Mouse (Mus musculus) lung, embryonic 14.5 days (tissue): ENCODE measurements around the gene Olfr522. TPM values are rescaled to one million over a fixed set of nuclear protein-coding genes. Genes with fewer than 3 reads are reported as not detected.

Source experiments
- ATAC-seq: fragments of 200-750 bp; cut with Nextera tagmentation; 2 replicates; pipeline ENCODE4 v1.8.0; 2017; ENCODE audit warnings: mild to moderate bottlenecking, moderate TSS enrichment, moderate library complexity; ENCODE audit not compliant: insufficient read depth
- DNase-seq: peaks from one replicate; pipeline ENCODE4 v3.0.0-alpha.2; 2015
- H3K27ac ChIP-seq: fragments of 300-500 bp; sonication (generic); 2 replicates; pipeline ENCODE4 v1.5.1; 2014; ENCODE audit warnings: low read depth, mild to moderate bottlenecking, moderate library complexity
- H3K27me3 ChIP-seq: fragments of 300-500 bp; sonication (generic); 2 replicates; pipeline ENCODE4 v1.6.1; 2014; ENCODE audit warnings: low read length, control low read depth; ENCODE audit not compliant: insufficient read depth
- H3K36me3 ChIP-seq: fragments of 300-500 bp; sonication (generic); 2 replicates; pipeline ENCODE4 v1.6.1; 2014; ENCODE audit warnings: control low read depth; ENCODE audit not compliant: insufficient read depth
- H3K4me1 ChIP-seq: fragments of 300-500 bp; sonication (generic); 2 replicates; pipeline ENCODE4 v1.6.1; 2014; ENCODE audit warnings: antibody characterized with exemption, control low read depth; ENCODE audit not compliant: insufficient read depth
- H3K4me2 ChIP-seq: fragments of 300-500 bp; sonication (generic); 2 replicates; pipeline ENCODE4 v1.6.1; 2014; ENCODE audit warnings: mild to moderate bottlenecking
- H3K4me3 ChIP-seq: fragments of 300-500 bp; sonication (generic); 2 replicates; pipeline ENCODE4 v1.5.1; 2014; ENCODE audit warnings: low read depth, low read length
- H3K9ac ChIP-seq: fragments of 300-500 bp; sonication (generic); 2 replicates; pipeline ENCODE4 v1.6.1; 2014
- H3K9me3 ChIP-seq: fragments of 300-500 bp; sonication (generic); 2 replicates; pipeline ENCODE4 v1.6.1; 2016; ENCODE audit warnings: low read depth, low read length, control low read depth
- CTCF ChIP-seq: IDR thresholded peaks from 2 replicates; pipeline ENCODE4 v1.5.1; 2016; ENCODE audit warnings: antibody characterized with exemption, low read depth
- WGBS: fragments of 180-500 bp; shearing (Covaris S2); extraction: QIAGEN DNeasy Blood & Tissue Kit; methylation state at CpG from one replicate; pipeline ENCODE4 v1.1.7; 2014; 5-methylcytosine and 5-hydroxymethylcytosine counted together
- polyA plus RNA-seq: library from polyadenylated mRNA; unstranded; fragments of >200 nt; fragmentation: Nextera tagmentation; extraction: Ambion mirVana; gene quantifications from 2 replicates; pipeline ENCODE4 v1.2.1, GENCODE M21; 2014

Olfr522 gene
- not detected in 2 replicates for polyA plus RNA-seq

GRCm38 (mm10) chr7:140164664-140165063 is at the start of gene Olfr522:
TSS of gene Olfr522 (minus strand) at chr7:140164764.
- Histone ChIP-seq H3K4me3 (no peak within 1 kb of the TSS), H3K4me1 (no peaks in the 10 kb centered on the region), H3K9ac (no peak within 1 kb of the TSS), H3K27me3 (no peaks in the 10 kb centered on the region), H3K9me3 (no peaks in the 10 kb centered on the region), H3K4me2 (no peak within 1 kb of the TSS), H3K27ac (no peak within 1 kb of the TSS), H3K36me3 (no peaks in the 10 kb centered on the region)
- DNase-seq (no peak), ATAC-seq (no peak)
- TF ChIP-seq CTCF, result no peak
- 74% methylated on average over 7 of the region's 7 CpGs for WGBS

- Histone ChIP-seq H3K4me3 (no peak overlapping the region), H3K36me3 (no peaks in the 10 kb centered on the region), H3K4me2 (no peak overlapping the region), H3K4me1 (no peaks in the 10 kb centered on the region), H3K27me3 (no peaks in the 10 kb centered on the region), H3K27ac (no peak overlapping the region), H3K9me3 (no peaks in the 10 kb centered on the region), H3K9ac (no peak overlapping the region)
- ATAC-seq (no peak), DNase-seq (no peak)
- TF ChIP-seq CTCF, result no peak
- WGBS, result 65% methylated on average over 5 of the region's 5 CpGs
Measured at GRCm38 (mm10) chr7:140213841-140214240, 49.3 kb upstream of the Olfr522 start.

- no peak for ATAC-seq
- Histone ChIP-seq H3K9ac (no peak overlapping the region), H3K4me2 (no peak overlapping the region), H3K36me3 (no peaks in the 10 kb centered on the region), H3K27ac (no peak overlapping the region), H3K4me1 (no peaks in the 10 kb centered on the region), H3K9me3 (no peaks in the 10 kb centered on the region), H3K27me3 (no peaks in the 10 kb centered on the region), H3K4me3 (no peak overlapping the region)
- 49% methylated on average over 3 of the region's 3 CpGs for WGBS
- DNase-seq, result peak; percentile 59
- TF ChIP-seq CTCF, result no peak
Measured at GRCm38 (mm10) chr7:140208677-140209076, 44.1 kb upstream of the Olfr522 start.

GRCm38 (mm10) chr7:140208153-140208552 is 43.6 kb upstream of the Olfr522 start:
- no peaks in the 10 kb centered on the region for H3K36me3 ChIP-seq
- TF ChIP-seq CTCF, result no peak
- H3K9me3 ChIP-seq, result no peaks in the 10 kb centered on the region
- H3K27me3 ChIP-seq, result no peaks in the 10 kb centered on the region
- no peak overlapping the region for H3K4me2 ChIP-seq
- H3K27ac ChIP-seq, result no peak overlapping the region
- H3K4me3 ChIP-seq, result no peak overlapping the region
- no peaks in the 10 kb centered on the region for H3K4me1 ChIP-seq
- 44% methylated on average over 8 of the region's 8 CpGs for WGBS
- ATAC-seq (no peak), DNase-seq (no peak)
- no peak overlapping the region for H3K9ac ChIP-seq

- no peak overlapping the region for H3K4me2 ChIP-seq
- no peak for TF ChIP-seq CTCF
- DNase-seq, result no peak
- H3K27ac ChIP-seq, result no peak overlapping the region
- 72% methylated on average over 3 of the region's 3 CpGs for WGBS
- no peaks in the 10 kb centered on the region for H3K36me3 ChIP-seq
- no peaks in the 10 kb centered on the region for H3K4me1 ChIP-seq
- no peak overlapping the region for H3K4me3 ChIP-seq
- ATAC-seq, result no peak
- H3K9ac ChIP-seq, result no peak overlapping the region
- no peaks in the 10 kb centered on the region for H3K27me3 ChIP-seq
- no peaks in the 10 kb centered on the region for H3K9me3 ChIP-seq
Measured at GRCm38 (mm10) chr7:140206904-140207303, 42.3 kb upstream of the Olfr522 start.

GRCm38 (mm10) chr7:140205864-140206263 is 41.3 kb upstream of the Olfr522 start, which contains the start of gene Olfr524:
TSS of gene Olfr524 (minus strand) at chr7:140205964.
- no peak for TF ChIP-seq CTCF
- no peaks in the 10 kb centered on the region for H3K9me3 ChIP-seq
- no peaks in the 10 kb centered on the region for H3K27me3 ChIP-seq
- H3K4me1 ChIP-seq, result no peaks in the 10 kb centered on the region
- no peaks in the 10 kb centered on the region for H3K36me3 ChIP-seq
- H3K4me2 ChIP-seq, result no peak within 1 kb of the TSS
- H3K27ac ChIP-seq, result no peak within 1 kb of the TSS
- H3K9ac ChIP-seq, result no peak within 1 kb of the TSS
- ATAC-seq (no peak), DNase-seq (no peak)
- no peak within 1 kb of the TSS for H3K4me3 ChIP-seq

GRCm38 (mm10) chr7:140201090-140201489 is 36.5 kb upstream of the Olfr522 start:
- Histone ChIP-seq H3K27me3 (no peaks in the 10 kb centered on the region), H3K4me2 (no peak overlapping the region), H3K4me3 (no peak overlapping the region), H3K4me1 (no peaks in the 10 kb centered on the region), H3K27ac (no peak overlapping the region), H3K9me3 (no peaks in the 10 kb centered on the region), H3K9ac (no peak overlapping the region), H3K36me3 (no peaks in the 10 kb centered on the region)
- no peak for TF ChIP-seq CTCF
- ATAC-seq (no peak), DNase-seq (no peak)
- WGBS, result 82% methylated on average over 4 of the region's 4 CpGs

GRCm38 (mm10) chr7:140196002-140196401 is 31.4 kb upstream of the Olfr522 start:
- Histone ChIP-seq H3K4me2 (no peak overlapping the region), H3K9ac (no peak overlapping the region), H3K9me3 (no peaks in the 10 kb centered on the region), H3K36me3 (no peaks in the 10 kb centered on the region), H3K27me3 (no peaks in the 10 kb centered on the region), H3K4me3 (no peak overlapping the region), H3K27ac (no peak overlapping the region), H3K4me1 (no peaks in the 10 kb centered on the region)
- TF ChIP-seq CTCF, result no peak
- no peak for DNase-seq
- 77% methylated on average over 8 of the region's 8 CpGs for WGBS
- no peak for ATAC-seq
